ENCODE assay signal across 24 mouse cellular contexts in genomic region chr7:46851026-46851425, GRCm38 (mm10). TPM values are rescaled to one million over a fixed set of nuclear protein-coding genes. Genes with fewer than 3 reads are reported as not detected.
DNase-seq lines count a peak whose midpoint lies in the region; ATAC-seq and TF ChIP-seq lines count a peak whose summit lies in the region.
"Had no signal": no experiment of that assay in that cellular context is flagged by ENCODE, and none has a peak within 500 bp of the region (broad histone marks: within the 10 kb centered on the region; RNA-seq: fewer than 3 reads in every experiment).

No protein-coding gene starts in this region.

- H3K4me3 ChIP-seq in heart, adult 2 months, result no peak overlapping the region
- no peak overlapping the region for H3K4me3 ChIP-seq in heart, embryonic 11.5 days (ENCODE audit: low read depth, low read length)
- H3K4me3 ChIP-seq in layer of hippocampus, adult 2 months, result no peak overlapping the region
- no peak overlapping the region for H3K4me3 ChIP-seq in neural tube, embryonic 11.5 days (ENCODE audit: low read depth, low read length)
- no peak overlapping the region for H3K4me3 ChIP-seq in embryonic facial prominence, embryonic 10.5 days
- H3K4me3 ChIP-seq: embryonic facial prominence, embryonic 15.5 days; heart, embryonic 10.5 days; lung, embryonic 15.5 days; neural tube, embryonic 12.5 days had no signal

- H3K4me2 ChIP-seq in heart, embryonic 11.5 days, result no peak overlapping the region
- H3K4me2 ChIP-seq in neural tube, embryonic 11.5 days (ENCODE audit: low read depth), result no peak overlapping the region
- H3K4me2 ChIP-seq: embryonic facial prominence, embryonic 15.5 days; lung, embryonic 15.5 days; neural tube, embryonic 12.5 days had no signal

- H3K27me3 ChIP-seq in heart, adult 2 months (ENCODE audit: control insufficient read depth, insufficient read depth, low read length), result no peaks in the 10 kb centered on the region
- H3K27me3 ChIP-seq in heart, embryonic 11.5 days (ENCODE audit: control insufficient read depth, insufficient read depth, low read length), result no peaks in the 10 kb centered on the region
- no peaks in the 10 kb centered on the region for H3K27me3 ChIP-seq in neural tube, embryonic 11.5 days (ENCODE audit: control insufficient read depth, insufficient read depth, low read length)
- H3K27me3 ChIP-seq in embryonic facial prominence, embryonic 10.5 days (replicated peaks; ENCODE audit: low read depth, poor library complexity, severe bottlenecking), result no peaks in the 10 kb centered on the region
- H3K27me3 ChIP-seq: embryonic facial prominence, embryonic 15.5 days; lung, embryonic 15.5 days; neural tube, embryonic 12.5 days had no signal

- no peak for ATAC-seq in heart, embryonic 11.5 days (replicated peaks; ENCODE audit: insufficient number of reproducible peaks, low FRiP score, low TSS enrichment)
- ATAC-seq in neural tube, embryonic 11.5 days (ENCODE audit: insufficient read depth, low FRiP score, low TSS enrichment), result no peak
- ATAC-seq: midbrain, embryonic 16.5 days had no signal

- intact Hi-C loops in heart, adult 2 months (cut with DNase I), result loop anchor here (5.0 kb wide), 1 partner anchor 34 kb away; no protein-coding TSS in a partner anchor

- no peaks in the 10 kb centered on the region for H3K79me2 ChIP-seq in heart, adult 2 months (replicated peaks; ENCODE audit: control insufficient read depth, insufficient read depth, low read length)

- DNase-seq in heart, adult 2 months, result no peak
- DNase-seq in layer of hippocampus, adult 2 months (ENCODE audit: low spot score in 2 of 2), result no peak
- DNase-seq in layer of hippocampus, postnatal 36 days, result no peak
- DNase-seq in neural tube, embryonic 11.5 days (ENCODE audit: low spot score), result peak; percentile 41
- no peak for DNase-seq in neural tube, embryonic 10.5 days (ENCODE audit: extremely low spot score, low spot score)
- DNase-seq in retina, postnatal 1 day, result peak; percentile 29
- DNase-seq in embryonic facial prominence, embryonic 10.5 days (ENCODE audit: low spot score), result no peak
- DNase-seq: adrenal gland, adult 8-10 months; cerebellum, adult 18-20 months; gastrocnemius, postnatal 36 days; kidney, postnatal 10 days; right cerebral cortex, postnatal 14 days; thymus, postnatal 25 days had no signal

- H3K9ac ChIP-seq in heart, adult 2 months (ENCODE audit: low read depth, low read length), result no peak overlapping the region
- no peak overlapping the region for H3K9ac ChIP-seq in heart, embryonic 11.5 days (ENCODE audit: low read depth, low read length)
- no peak overlapping the region for H3K9ac ChIP-seq in neural tube, embryonic 11.5 days (ENCODE audit: low read length)
- H3K9ac ChIP-seq: embryonic facial prominence, embryonic 15.5 days; lung, embryonic 15.5 days; neural tube, embryonic 12.5 days had no signal

- TF ChIP-seq EP300 in heart, adult 2 months (IDR thresholded peaks at IDR 0.05; ENCODE audit: insufficient read depth, low read depth, low read length), result no peak

- TF ChIP-seq POLR2A in heart, adult 2 months (IDR thresholded peaks at IDR 0.05; ENCODE audit: insufficient read depth, low read depth, low read length), result no peak

- no peaks in the 10 kb centered on the region for H3K9me3 ChIP-seq in heart, embryonic 11.5 days (replicated peaks; ENCODE audit: control insufficient read depth, low read length)
- H3K9me3 ChIP-seq in neural tube, embryonic 11.5 days (ENCODE audit: control insufficient read depth, low read length), result no peaks in the 10 kb centered on the region
- no peaks in the 10 kb centered on the region for H3K9me3 ChIP-seq in embryonic facial prominence, embryonic 10.5 days
- H3K9me3 ChIP-seq: embryonic facial prominence, embryonic 15.5 days; heart, embryonic 10.5 days; lung, embryonic 15.5 days; neural tube, embryonic 12.5 days had no signal

- no peak overlapping the region for H3K27ac ChIP-seq in heart, adult 2 months
- H3K27ac ChIP-seq in heart, embryonic 11.5 days (ENCODE audit: low read depth, low read length), result no peak overlapping the region
- H3K27ac ChIP-seq in layer of hippocampus, adult 2 months, result no peak overlapping the region
- H3K27ac ChIP-seq in neural tube, embryonic 11.5 days (ENCODE audit: low read depth, low read length), result no peak overlapping the region
- no peak overlapping the region for H3K27ac ChIP-seq in embryonic facial prominence, embryonic 10.5 days (replicated peaks)
- H3K27ac ChIP-seq: embryonic facial prominence, embryonic 15.5 days; heart, embryonic 10.5 days; lung, embryonic 15.5 days; neural tube, embryonic 12.5 days had no signal

- TF ChIP-seq CTCF in heart, adult 2 months (IDR thresholded peaks at IDR 0.05), result peak; percentile 50
- peak; percentile 70 for TF ChIP-seq CTCF in layer of hippocampus, adult 2 months (conservative IDR thresholded peaks at IDR 0.05)

- WGBS in heart, adult 2 months, result 79% methylated on average over 7 of the region's 7 CpGs
- 80% methylated on average over 7 of the region's 7 CpGs for WGBS in heart, embryonic 11.5 days (ENCODE audit: insufficient replicate concordance)
- 64% methylated on average over 7 of the region's 7 CpGs for WGBS in neural tube, embryonic 11.5 days
- 85% methylated on average over 7 of the region's 7 CpGs for WGBS in embryonic facial prominence, embryonic 10.5 days

- H3K4me1 ChIP-seq in heart, adult 2 months (ENCODE audit: control insufficient read depth, insufficient read depth, low read length), result 0 out of 2 replicates have a peak, but pooled peaks cover 1% of the 10 kb centered on the region
- H3K4me1 ChIP-seq in heart, embryonic 11.5 days (ENCODE audit: control insufficient read depth, insufficient read depth, low read length), result no peaks in the 10 kb centered on the region
- H3K4me1 ChIP-seq in neural tube, embryonic 11.5 days (ENCODE audit: control insufficient read depth, insufficient read depth, low read length), result peaks cover 7% of the 10 kb centered on the region
- H3K4me1 ChIP-seq in embryonic facial prominence, embryonic 10.5 days, result peaks cover 11% of the 10 kb centered on the region

- H3K36me3 ChIP-seq in heart, adult 2 months (ENCODE audit: control insufficient read depth, insufficient read depth, low read length), result peaks cover 14% of the 10 kb centered on the region
- H3K36me3 ChIP-seq in heart, embryonic 11.5 days (ENCODE audit: control insufficient read depth, insufficient read depth, low read length), result peaks cover 57% of the 10 kb centered on the region
- peaks cover 17% of the 10 kb centered on the region for H3K36me3 ChIP-seq in neural tube, embryonic 11.5 days (ENCODE audit: control insufficient read depth, insufficient read depth, low read length)
- H3K36me3 ChIP-seq in embryonic facial prominence, embryonic 10.5 days (replicated peaks), result peaks cover 88% of the 10 kb centered on the region

RNA-seq across cellular contexts. Expression of gene Ldha, which starts 9.8 kb away (rescaled TPM):
- 100 to 1,000 TPM; 738 to 741 TPM for total RNA-seq in heart, adult 2 months (2021)
- polyA plus RNA-seq in heart, adult 2 months (2012; rRNA removed), result 674 and 1,134 TPM in 2 replicates
- 3,042 and 3,490 TPM in 2 replicates for polyA plus RNA-seq in heart, embryonic 11.5 days (2014; fragmentation: Nextera tagmentation; extraction: Ambion mirVana)
- total RNA-seq in layer of hippocampus, adult 2 months (2021), result 100 to 1,000 TPM; 280 to 297 TPM
- 100 to 1,000 TPM; 286 to 311 TPM for total RNA-seq in layer of hippocampus, postnatal 36 days (2021)
- 1,604 and 1,620 TPM in 2 replicates for polyA plus RNA-seq in neural tube, embryonic 11.5 days (2014; fragmentation: Nextera tagmentation; extraction: Ambion mirVana)
- polyA plus RNA-seq in embryonic facial prominence, embryonic 10.5 days (2016; fragmentation: Nextera tagmentation; extraction: Ambion mirVana), result 2,643 and 3,168 TPM in 2 replicates

RNA-seq across cellular contexts. Expression of gene Ldhc, which starts 10.0 kb away (rescaled TPM):
- total RNA-seq in heart, adult 2 months (2021), result not detected
- polyA plus RNA-seq in heart, adult 2 months (2012; rRNA removed), result 1.1 and 2.3 TPM in 2 replicates
- polyA plus RNA-seq in heart, embryonic 11.5 days (2014; fragmentation: Nextera tagmentation; extraction: Ambion mirVana), result not detected in 2 replicates
- total RNA-seq in layer of hippocampus, adult 2 months (2021), result not detected
- total RNA-seq in layer of hippocampus, postnatal 36 days (2021), result not detected
- not detected in 2 replicates for polyA plus RNA-seq in neural tube, embryonic 11.5 days (2014; fragmentation: Nextera tagmentation; extraction: Ambion mirVana)
- polyA plus RNA-seq in embryonic facial prominence, embryonic 10.5 days (2016; fragmentation: Nextera tagmentation; extraction: Ambion mirVana), result 0.31 TPM in 1 of 2 replicates, not detected in the other
- total RNA-seq: adrenal gland, adult 8-10 months; gastrocnemius, postnatal 36 days; heart, postnatal 25 days had no signal
- polyA plus RNA-seq: C2C12; embryonic facial prominence, embryonic 15.5 days; intestine, embryonic 14.5 days; limb, embryonic 14.5 days; neural tube, embryonic 12.5 days; stomach, embryonic 16.5 days had no signal

RNA-seq across cellular contexts. Expression of gene Gtf2h1, which starts 55.1 kb away (rescaled TPM):
- 10 to 100 TPM; 15.7 to 17.2 TPM for total RNA-seq in heart, adult 2 months (2021)
- polyA plus RNA-seq in heart, adult 2 months (2012; rRNA removed), result 4.8 and 8.9 TPM in 2 replicates
- 34.9 and 41.1 TPM in 2 replicates for polyA plus RNA-seq in heart, embryonic 11.5 days (2014; fragmentation: Nextera tagmentation; extraction: Ambion mirVana)
- total RNA-seq in layer of hippocampus, adult 2 months (2021), result 10 to 100 TPM; 35.0 to 36.1 TPM
- total RNA-seq in layer of hippocampus, postnatal 36 days (2021), result 10 to 100 TPM; 36.9 to 37.2 TPM
- 55.0 and 55.9 TPM in 2 replicates for polyA plus RNA-seq in neural tube, embryonic 11.5 days (2014; fragmentation: Nextera tagmentation; extraction: Ambion mirVana)
- polyA plus RNA-seq in embryonic facial prominence, embryonic 10.5 days (2016; fragmentation: Nextera tagmentation; extraction: Ambion mirVana), result 49.3 and 50.6 TPM in 2 replicates

RNA-seq across cellular contexts. Expression of gene Hps5, which starts 55.2 kb away (rescaled TPM):
- 1 to 10 TPM; 7.5 to 9.2 TPM for total RNA-seq in heart, adult 2 months (2021)
- polyA plus RNA-seq in heart, adult 2 months (2012; rRNA removed), result 5.2 and 8.4 TPM in 2 replicates
- 11.8 and 12.7 TPM in 2 replicates for polyA plus RNA-seq in heart, embryonic 11.5 days (2014; fragmentation: Nextera tagmentation; extraction: Ambion mirVana)
- total RNA-seq in layer of hippocampus, adult 2 months (2021), result 10 to 100 TPM; 14.0 to 14.2 TPM
- total RNA-seq in layer of hippocampus, postnatal 36 days (2021), result 10 to 100 TPM; 16.2 to 16.4 TPM
- 18.0 and 21.7 TPM in 2 replicates for polyA plus RNA-seq in neural tube, embryonic 11.5 days (2014; fragmentation: Nextera tagmentation; extraction: Ambion mirVana)
- polyA plus RNA-seq in embryonic facial prominence, embryonic 10.5 days (2016; fragmentation: Nextera tagmentation; extraction: Ambion mirVana), result 17.6 and 19.2 TPM in 2 replicates

Comparison
In these comparisons a context has a peak if more than half of its experiments do, and no peak if none do; other contexts are left out.
1. DNase-seq: peak in neural tube, embryonic 11.5 days (single experiment) and retina, postnatal 1 day (single experiment); none in heart, adult 2 months (0 of 2), layer of hippocampus, adult 2 months (0 of 2), layer of hippocampus, postnatal 36 days (0 of 2), neural tube, embryonic 10.5 days (single experiment) and embryonic facial prominence, embryonic 10.5 days (single experiment).